Mouse (Mus musculus): ENCODE data around the gene Asb10. TPM values are rescaled to one million over a fixed set of nuclear protein-coding genes. Genes with fewer than 3 reads are reported as not detected.

Asb10 gene
- polyA plus RNA-seq, 1 experiment from 2014 or later = 0.93 TPM

GRCm38 (mm10) chr5:24521366-24521765 lies 19.4 kb downstream of the Asb10 start:
- DNase-seq (ENCODE audit: low spot score) = peak; percentile 64
- no peak for ATAC-seq (replicated peaks; ENCODE audit: low FRiP score, low read depth)
- WGBS = 55% methylated on average over 8 of the region's 8 CpGs
- Histone ChIP-seq H3K27ac (no peak overlapping the region), H3K4me1 (replicated peaks; ENCODE audit: insufficient read depth, low read length) (peaks cover 4% of the 10 kb centered on the region; the same call in 1 of the 2 replicates), H3K4me2 (ENCODE audit: low read length) (no peak overlapping the region), H3K36me3 (ENCODE audit: insufficient read depth, low read length) (no peaks in the 10 kb centered on the region), H3K4me3 (replicated peaks; ENCODE audit: low read depth, low read length) (no peak overlapping the region), H3K9me3 (replicated peaks; ENCODE audit: low read length) (no peaks in the 10 kb centered on the region), H3K9ac (ENCODE audit: low read depth, low read length) (no peak overlapping the region), H3K27me3 (ENCODE audit: insufficient read depth, low read length) (peaks cover 56% of the 10 kb centered on the region)
- no peak for TF ChIP-seq CTCF (IDR thresholded peaks at IDR 0.05; ENCODE audit: low read depth)

- Histone ChIP-seq H3K4me3 (replicated peaks; ENCODE audit: low read depth, low read length) (no peak overlapping the region), H3K4me2 (ENCODE audit: low read length) (no peak overlapping the region), H3K9ac (ENCODE audit: low read depth, low read length) (no peak overlapping the region), H3K4me1 (replicated peaks; ENCODE audit: insufficient read depth, low read length) (no peaks in the 10 kb centered on the region), H3K27me3 (ENCODE audit: insufficient read depth, low read length) (no peaks in the 10 kb centered on the region), H3K27ac (no peak overlapping the region), H3K36me3 (ENCODE audit: insufficient read depth, low read length) (no peaks in the 10 kb centered on the region), H3K9me3 (replicated peaks; ENCODE audit: low read length) (no peaks in the 10 kb centered on the region; the same call in 1 of the 2 replicates)
- TF ChIP-seq CTCF (IDR thresholded peaks at IDR 0.05; ENCODE audit: low read depth) = no peak
- WGBS = 23% methylated on average over 8 of the region's 8 CpGs
- ATAC-seq (replicated peaks; ENCODE audit: low FRiP score, low read depth) = peak; percentile 83
- peak; percentile 85 for DNase-seq (ENCODE audit: low spot score)
Observed at GRCm38 (mm10) chr5:24512271-24512670, 28.5 kb downstream of the Asb10 start.

- H3K36me3 ChIP-seq (ENCODE audit: insufficient read depth, low read length) = no peaks in the 10 kb centered on the region
- H3K9ac ChIP-seq (ENCODE audit: low read depth, low read length) = no peak overlapping the region
- peak; percentile 61 for TF ChIP-seq CTCF (IDR thresholded peaks at IDR 0.05; ENCODE audit: low read depth)
- no peaks in the 10 kb centered on the region for H3K4me1 ChIP-seq (replicated peaks; ENCODE audit: insufficient read depth, low read length)
- no peaks in the 10 kb centered on the region for H3K27me3 ChIP-seq (ENCODE audit: insufficient read depth, low read length)
- 51% methylated on average over 11 of the region's 11 CpGs for WGBS
- H3K9me3 ChIP-seq (replicated peaks; ENCODE audit: low read length) = no peaks in the 10 kb centered on the region; the same call in 1 of the 2 replicates
- DNase-seq (ENCODE audit: low spot score) (no peak), ATAC-seq (replicated peaks; ENCODE audit: low FRiP score, low read depth) (no peak)
- no peak overlapping the region for H3K4me2 ChIP-seq (ENCODE audit: low read length)
- H3K27ac ChIP-seq = no peak overlapping the region
- no peak overlapping the region for H3K4me3 ChIP-seq (replicated peaks; ENCODE audit: low read depth, low read length)
Observed at GRCm38 (mm10) chr5:24510635-24511034, 30.1 kb downstream of the Asb10 start.

GRCm38 (mm10) chr5:24508406-24508805 lies 32.4 kb downstream of the Asb10 start:
- DNase-seq (ENCODE audit: low spot score) (no peak), ATAC-seq (replicated peaks; ENCODE audit: low FRiP score, low read depth) (no peak)
- peaks cover 4% of the 10 kb centered on the region; the same call in 1 of the 2 replicates for H3K4me1 ChIP-seq (replicated peaks; ENCODE audit: insufficient read depth, low read length)
- H3K9me3 ChIP-seq (replicated peaks; ENCODE audit: low read length) = no peaks in the 10 kb centered on the region; the same call in 1 of the 2 replicates
- 0 out of 2 replicates have a peak, but pooled peaks cover 4% of the 10 kb centered on the region for H3K27me3 ChIP-seq (ENCODE audit: insufficient read depth, low read length)
- WGBS = 94% methylated on average over 7 of the region's 7 CpGs
- no peak overlapping the region for H3K27ac ChIP-seq
- no peak overlapping the region for H3K4me2 ChIP-seq (ENCODE audit: low read length)
- H3K9ac ChIP-seq (ENCODE audit: low read depth, low read length) = no peak overlapping the region
- no peak overlapping the region for H3K4me3 ChIP-seq (replicated peaks; ENCODE audit: low read depth, low read length)
- no peaks in the 10 kb centered on the region for H3K36me3 ChIP-seq (ENCODE audit: insufficient read depth, low read length)
- TF ChIP-seq CTCF (IDR thresholded peaks at IDR 0.05; ENCODE audit: low read depth) = no peak

GRCm38 (mm10) chr5:24505513-24505912 lies 35.3 kb downstream of the Asb10 start:
- Histone ChIP-seq H3K4me2 (ENCODE audit: low read length) (no peak overlapping the region), H3K27me3 (ENCODE audit: insufficient read depth, low read length) (0 out of 2 replicates have a peak, but pooled peaks cover 4% of the 10 kb centered on the region), H3K4me1 (replicated peaks; ENCODE audit: insufficient read depth, low read length) (peaks cover 4% of the 10 kb centered on the region; the same call in 1 of the 2 replicates), H3K27ac (no peak overlapping the region), H3K9ac (ENCODE audit: low read depth, low read length) (no peak overlapping the region), H3K9me3 (replicated peaks; ENCODE audit: low read length) (no peaks in the 10 kb centered on the region; the same call in 1 of the 2 replicates), H3K36me3 (ENCODE audit: insufficient read depth, low read length) (peaks cover 10% of the 10 kb centered on the region), H3K4me3 (replicated peaks; ENCODE audit: low read depth, low read length) (no peak overlapping the region)
- DNase-seq (ENCODE audit: low spot score) (no peak), ATAC-seq (replicated peaks; ENCODE audit: low FRiP score, low read depth) (no peak; the same call in 1 of the 2 replicates)
- no peak for TF ChIP-seq CTCF (IDR thresholded peaks at IDR 0.05; ENCODE audit: low read depth)
- 49% methylated on average over 2 of the region's 2 CpGs for WGBS

- no peak overlapping the region for H3K9ac ChIP-seq (ENCODE audit: low read depth, low read length)
- H3K27ac ChIP-seq = no peak overlapping the region
- TF ChIP-seq CTCF (IDR thresholded peaks at IDR 0.05; ENCODE audit: low read depth) = no peak
- H3K27me3 ChIP-seq (ENCODE audit: insufficient read depth, low read length) = 0 out of 2 replicates have a peak, but pooled peaks cover 4% of the 10 kb centered on the region
- H3K4me2 ChIP-seq (ENCODE audit: low read length) = no peak overlapping the region
- ATAC-seq (replicated peaks; ENCODE audit: low FRiP score, low read depth) (no peak), DNase-seq (ENCODE audit: low spot score) (no peak)
- no peaks in the 10 kb centered on the region for H3K9me3 ChIP-seq (replicated peaks; ENCODE audit: low read length)
- WGBS = 58% methylated on average over 4 of the region's 4 CpGs
- H3K36me3 ChIP-seq (ENCODE audit: insufficient read depth, low read length) = peaks cover 23% of the 10 kb centered on the region
- H3K4me3 ChIP-seq (replicated peaks; ENCODE audit: low read depth, low read length) = no peak overlapping the region
- H3K4me1 ChIP-seq (replicated peaks; ENCODE audit: insufficient read depth, low read length) = peaks cover 4% of the 10 kb centered on the region; the same call in 1 of the 2 replicates
Observed at GRCm38 (mm10) chr5:24502786-24503185, 38.0 kb downstream of the Asb10 start.

GRCm38 (mm10) chr5:24500851-24501250 lies 39.9 kb downstream of the Asb10 start:
- peaks cover 36% of the 10 kb centered on the region for H3K36me3 ChIP-seq (ENCODE audit: insufficient read depth, low read length)

More at GRCm38 (mm10) chr5:24500851-24501250, 39.9 kb downstream of the Asb10 start:
- Histone ChIP-seq H3K4me2 (ENCODE audit: low read length) (no peak overlapping the region), H3K4me1 (replicated peaks; ENCODE audit: insufficient read depth, low read length) (peaks cover 4% of the 10 kb centered on the region; the same call in 1 of the 2 replicates), H3K27me3 (ENCODE audit: insufficient read depth, low read length) (0 out of 2 replicates have a peak, but pooled peaks cover 4% of the 10 kb centered on the region), H3K9me3 (replicated peaks; ENCODE audit: low read length) (no peaks in the 10 kb centered on the region), H3K27ac (no peak overlapping the region), H3K4me3 (replicated peaks; ENCODE audit: low read depth, low read length) (no peak overlapping the region), H3K9ac (ENCODE audit: low read depth, low read length) (no peak overlapping the region)
- ATAC-seq (replicated peaks; ENCODE audit: low FRiP score, low read depth) (no peak), DNase-seq (ENCODE audit: low spot score) (no peak)
- 81% methylated on average over 11 of the region's 11 CpGs for whole genome bisulfite sequencing
- no peak for TF ChIP-seq CTCF (IDR thresholded peaks at IDR 0.05; ENCODE audit: low read depth)
